Comparison of ENCODE assay signal across 14 mouse cellular contexts in genomic region chr10:108610057-108610644, GRCm38 (mm10).
DNase-seq lines count a peak whose midpoint lies in the region; ATAC-seq and TF ChIP-seq lines count a peak whose summit lies in the region.
"Had no signal": no experiment of that assay in that cellular context is flagged by ENCODE, and none has a peak within 500 bp of the region (broad histone marks: within the 10 kb centered on the region; RNA-seq: fewer than 3 reads in every experiment).

No protein-coding gene starts in this region.

- H3K4me1 ChIP-seq in heart, embryonic 11.5 days (ENCODE audit: control insufficient read depth, insufficient read depth, low read length) = no peaks in the 10 kb centered on the region
- no peaks in the 10 kb centered on the region for H3K4me1 ChIP-seq in megakaryocyte, embryonic 14.5 days
- no peaks in the 10 kb centered on the region for H3K4me1 ChIP-seq in intestine, embryonic 16.5 days (ENCODE audit: control insufficient read depth, insufficient read depth, low read length)
- H3K4me1 ChIP-seq: limb, embryonic 13.5 days had no signal

- H3K4me3 ChIP-seq in heart, embryonic 11.5 days (ENCODE audit: low read depth, low read length) = no peak overlapping the region
- peak overlapping the region; percentile 56 for H3K4me3 ChIP-seq in megakaryocyte, embryonic 14.5 days (replicated peaks)
- no peak overlapping the region for H3K4me3 ChIP-seq in intestine, embryonic 16.5 days (ENCODE audit: low read length)
- H3K4me3 ChIP-seq: forebrain, embryonic 12.5 days; limb, embryonic 13.5 days had no signal

- no peak overlapping the region for H3K9ac ChIP-seq in heart, embryonic 11.5 days (ENCODE audit: low read depth, low read length)
- H3K9ac ChIP-seq in intestine, embryonic 16.5 days (ENCODE audit: low read depth, low read length) = no peak overlapping the region
- H3K9ac ChIP-seq: forebrain, embryonic 12.5 days; limb, embryonic 13.5 days had no signal

- peak; percentile 41 for DNase-seq in heart, adult 11 months
- peak; percentile 50 for DNase-seq in brain, embryonic 14.5 days (ENCODE audit: low read depth)
- peak; percentile 38 for DNase-seq in right cerebral cortex, postnatal 14 days
- no peak for DNase-seq in kidney, adult 9 months
- DNase-seq: adrenal gland, postnatal 14 days; kidney, postnatal 4 days; lung, adult 2 months had no signal

- 71% methylated on average over 14 of the region's 14 CpGs for WGBS in heart, embryonic 11.5 days (ENCODE audit: insufficient replicate concordance)
- 64% methylated on average over 14 of the region's 14 CpGs for WGBS in intestine, embryonic 16.5 days

- H3K27me3 ChIP-seq in heart, embryonic 11.5 days (ENCODE audit: control insufficient read depth, insufficient read depth, low read length) = no peaks in the 10 kb centered on the region
- H3K27me3 ChIP-seq in megakaryocyte, embryonic 14.5 days (replicated peaks) = no peaks in the 10 kb centered on the region
- H3K27me3 ChIP-seq in intestine, embryonic 16.5 days (replicated peaks; ENCODE audit: control insufficient read depth, insufficient read depth, low read length) = no peaks in the 10 kb centered on the region
- H3K27me3 ChIP-seq: forebrain, embryonic 12.5 days; limb, embryonic 13.5 days had no signal

- H3K27ac ChIP-seq in heart, embryonic 11.5 days (ENCODE audit: low read depth, low read length) = no peak overlapping the region
- H3K27ac ChIP-seq in intestine, embryonic 16.5 days (ENCODE audit: low read length) = no peak overlapping the region
- H3K27ac ChIP-seq: forebrain, embryonic 12.5 days; limb, embryonic 13.5 days had no signal

- TF ChIP-seq CTCF in brain, embryonic 14.5 days (IDR thresholded peaks at IDR 0.05; ENCODE audit: borderline replicate concordance, extremely low read depth, insufficient read depth, insufficient read length) = no peak

- H3K36me3 ChIP-seq in heart, embryonic 11.5 days (ENCODE audit: control insufficient read depth, insufficient read depth, low read length) = no peaks in the 10 kb centered on the region
- no peaks in the 10 kb centered on the region for H3K36me3 ChIP-seq in megakaryocyte, embryonic 14.5 days (replicated peaks; ENCODE audit: low read length)
- no peaks in the 10 kb centered on the region for H3K36me3 ChIP-seq in intestine, embryonic 16.5 days (ENCODE audit: control insufficient read depth, insufficient read depth, low read length)
- H3K36me3 ChIP-seq: forebrain, embryonic 12.5 days; limb, embryonic 13.5 days had no signal

- no peaks in the 10 kb centered on the region for H3K9me3 ChIP-seq in heart, embryonic 11.5 days (replicated peaks; ENCODE audit: control insufficient read depth, low read length)
- H3K9me3 ChIP-seq in megakaryocyte, embryonic 14.5 days = peaks cover 24% of the 10 kb centered on the region
- H3K9me3 ChIP-seq in intestine, embryonic 16.5 days (ENCODE audit: control insufficient read depth, low read length) = no peaks in the 10 kb centered on the region
- H3K9me3 ChIP-seq: forebrain, embryonic 12.5 days; limb, embryonic 13.5 days had no signal

- H3K4me2 ChIP-seq in heart, embryonic 11.5 days = no peak overlapping the region
- no peak overlapping the region for H3K4me2 ChIP-seq in intestine, embryonic 16.5 days (ENCODE audit: low read depth, low read length)
- H3K4me2 ChIP-seq: forebrain, embryonic 12.5 days; limb, embryonic 13.5 days had no signal

- ATAC-seq in heart, embryonic 11.5 days (replicated peaks; ENCODE audit: insufficient number of reproducible peaks, low FRiP score, low TSS enrichment) = no peak
- no peak for ATAC-seq in megakaryocyte, adult 5-6 weeks (ENCODE audit: poor library complexity, severe bottlenecking)
- ATAC-seq in intestine, embryonic 16.5 days = no peak
- ATAC-seq: intestine, postnatal 0 days had no signal

- no peak for TF ChIP-seq POLR2A in brain, embryonic 14.5 days (IDR thresholded peaks at IDR 0.05; ENCODE audit: borderline replicate concordance, extremely low read depth, insufficient read depth, insufficient read length, poor library complexity, severe bottlenecking)
